Mouse (Mus musculus): ENCODE results near the gene Gse1. TPM values are rescaled to one million over a fixed set of nuclear protein-coding genes. Genes with fewer than 3 reads are reported as not detected.

Gse1 gene
- polyA plus RNA-seq, 1 experiment from 2014 or later = 17.8 TPM

DNA sequence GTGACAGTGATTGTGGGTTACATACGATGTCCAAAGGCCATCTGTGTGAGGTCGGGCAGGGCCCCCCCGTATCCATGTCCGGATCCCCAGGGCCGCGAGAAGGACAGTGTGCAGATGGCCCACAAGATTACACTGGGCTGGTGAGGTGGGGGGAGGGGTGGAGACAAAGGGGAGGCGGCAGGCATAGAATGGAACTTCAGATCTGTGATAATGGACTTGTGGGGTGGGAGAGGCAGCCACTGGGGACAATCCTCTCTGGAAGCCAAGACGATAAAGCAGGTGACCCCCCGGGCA is 107.8 kb downstream of the Gse1 start:
- peak; percentile 82 for DNase-seq (ENCODE audit: low spot score)
- peak overlapping the region; percentile 5; the same call in 1 of the 2 replicates for H3K4me2 ChIP-seq (replicated peaks; ENCODE audit: low read depth, low read length)
- 3% methylated on average over 9 of the region's 9 CpGs for WGBS
- peak overlapping the region; percentile 46; the same call in 1 of the 2 replicates for H3K9ac ChIP-seq (ENCODE audit: low read depth, low read length)
- H3K27me3 ChIP-seq (ENCODE audit: control insufficient read depth, insufficient read depth, low read length) = no peaks in the 10 kb centered on the region; the same call in 1 of the 2 replicates
- peak; percentile 76 for ATAC-seq (ENCODE audit: low FRiP score)
- H3K4me1 ChIP-seq (replicated peaks; ENCODE audit: control insufficient read depth, insufficient read depth, low read length) = peaks cover 27% of the 10 kb centered on the region
- no peaks in the 10 kb centered on the region for H3K36me3 ChIP-seq (ENCODE audit: control insufficient read depth, insufficient read depth, low read length)
- no peaks in the 10 kb centered on the region for H3K9me3 ChIP-seq (ENCODE audit: control insufficient read depth, low read length)
- H3K27ac ChIP-seq (ENCODE audit: low read depth, low read length) = peak overlapping the region; percentile 95
- no peak overlapping the region for H3K4me3 ChIP-seq (ENCODE audit: low read depth, low read length)

GRCm38 (mm10) chr8:120336909-120337555 is 108.8 kb downstream of the Gse1 start:
- no peak for ATAC-seq (ENCODE audit: low FRiP score)
- no peak overlapping the region for H3K4me2 ChIP-seq (replicated peaks; ENCODE audit: low read depth, low read length)
- no peak overlapping the region for H3K9ac ChIP-seq (ENCODE audit: low read depth, low read length)
- H3K36me3 ChIP-seq (ENCODE audit: control insufficient read depth, insufficient read depth, low read length) = no peaks in the 10 kb centered on the region
- no peaks in the 10 kb centered on the region; the same call in 1 of the 2 replicates for H3K27me3 ChIP-seq (ENCODE audit: control insufficient read depth, insufficient read depth, low read length)
- no peak for DNase-seq (ENCODE audit: low spot score)
- peaks cover 32% of the 10 kb centered on the region for H3K4me1 ChIP-seq (replicated peaks; ENCODE audit: control insufficient read depth, insufficient read depth, low read length)
- no peaks in the 10 kb centered on the region for H3K9me3 ChIP-seq (ENCODE audit: control insufficient read depth, low read length)
- no peak overlapping the region for H3K4me3 ChIP-seq (ENCODE audit: low read depth, low read length)
- WGBS = 40% methylated on average over 5 of the region's 5 CpGs
- H3K27ac ChIP-seq (ENCODE audit: low read depth, low read length) = peak overlapping the region; percentile 95

GRCm38 (mm10) chr8:120337627-120338026 is 109.4 kb downstream of the Gse1 start:
- DNase-seq (ENCODE audit: low spot score) = no peak
- 22% methylated on average over 5 of the region's 5 CpGs for WGBS
- 0 out of 2 replicates have a peak overlapping the region, but pooled peaks have one; percentile 5 for H3K27ac ChIP-seq (ENCODE audit: low read depth, low read length)
- H3K4me3 ChIP-seq (ENCODE audit: low read depth, low read length) = no peak overlapping the region
- no peak overlapping the region for H3K4me2 ChIP-seq (replicated peaks; ENCODE audit: low read depth, low read length)
- H3K36me3 ChIP-seq (ENCODE audit: control insufficient read depth, insufficient read depth, low read length) = no peaks in the 10 kb centered on the region
- H3K27me3 ChIP-seq (ENCODE audit: control insufficient read depth, insufficient read depth, low read length) = no peaks in the 10 kb centered on the region
- no peak for ATAC-seq (ENCODE audit: low FRiP score)
- H3K4me1 ChIP-seq (replicated peaks; ENCODE audit: control insufficient read depth, insufficient read depth, low read length) = peaks cover 32% of the 10 kb centered on the region
- no peak overlapping the region for H3K9ac ChIP-seq (ENCODE audit: low read depth, low read length)
- no peaks in the 10 kb centered on the region for H3K9me3 ChIP-seq (ENCODE audit: control insufficient read depth, low read length)

- Histone ChIP-seq H3K27me3 (ENCODE audit: control insufficient read depth, insufficient read depth, low read length) (no peaks in the 10 kb centered on the region), H3K9ac (ENCODE audit: low read depth, low read length) (no peak overlapping the region), H3K27ac (ENCODE audit: low read depth, low read length) (no peak overlapping the region), H3K36me3 (ENCODE audit: control insufficient read depth, insufficient read depth, low read length) (no peaks in the 10 kb centered on the region), H3K4me3 (ENCODE audit: low read depth, low read length) (no peak overlapping the region), H3K4me1 (replicated peaks; ENCODE audit: control insufficient read depth, insufficient read depth, low read length) (peaks cover 32% of the 10 kb centered on the region), H3K9me3 (ENCODE audit: control insufficient read depth, low read length) (no peaks in the 10 kb centered on the region), H3K4me2 (replicated peaks; ENCODE audit: low read depth, low read length) (no peak overlapping the region)
- DNase-seq (ENCODE audit: low spot score) = no peak
- 94% methylated on average over 7 of the region's 7 CpGs for WGBS
- ATAC-seq (ENCODE audit: low FRiP score) = no peak
These were observed 110.4 kb downstream of the Gse1 start for GRCm38 (mm10) chr8:120338678-120339077.

- DNase-seq (ENCODE audit: low spot score) (no peak), ATAC-seq (ENCODE audit: low FRiP score) (no peak)
- Histone ChIP-seq H3K36me3 (ENCODE audit: control insufficient read depth, insufficient read depth, low read length) (no peaks in the 10 kb centered on the region), H3K9me3 (ENCODE audit: control insufficient read depth, low read length) (no peaks in the 10 kb centered on the region), H3K4me3 (ENCODE audit: low read depth, low read length) (no peak overlapping the region), H3K27me3 (ENCODE audit: control insufficient read depth, insufficient read depth, low read length) (no peaks in the 10 kb centered on the region), H3K27ac (ENCODE audit: low read depth, low read length) (0 out of 2 replicates have a peak overlapping the region, but pooled peaks have one; percentile 30), H3K4me2 (replicated peaks; ENCODE audit: low read depth, low read length) (no peak overlapping the region), H3K9ac (ENCODE audit: low read depth, low read length) (no peak overlapping the region), H3K4me1 (replicated peaks; ENCODE audit: control insufficient read depth, insufficient read depth, low read length) (peaks cover 32% of the 10 kb centered on the region)
- WGBS = 56% methylated on average over 7 of the region's 8 CpGs
These were observed 111.5 kb downstream of the Gse1 start for GRCm38 (mm10) chr8:120339743-120340142.

- no peaks in the 10 kb centered on the region for H3K27me3 ChIP-seq (ENCODE audit: control insufficient read depth, insufficient read depth, low read length)
- 53% methylated on average over 10 of the region's 10 CpGs for WGBS
- peaks cover 24% of the 10 kb centered on the region for H3K4me1 ChIP-seq (replicated peaks; ENCODE audit: control insufficient read depth, insufficient read depth, low read length)
- H3K27ac ChIP-seq (ENCODE audit: low read depth, low read length) = peak overlapping the region; percentile 42; the same call in 1 of the 2 replicates
- no peaks in the 10 kb centered on the region for H3K36me3 ChIP-seq (ENCODE audit: control insufficient read depth, insufficient read depth, low read length)
- H3K4me3 ChIP-seq (ENCODE audit: low read depth, low read length) = no peak overlapping the region
- ATAC-seq (ENCODE audit: low FRiP score) (no peak), DNase-seq (ENCODE audit: low spot score) (no peak)
- H3K9me3 ChIP-seq (ENCODE audit: control insufficient read depth, low read length) = no peaks in the 10 kb centered on the region
- H3K4me2 ChIP-seq (replicated peaks; ENCODE audit: low read depth, low read length) = no peak overlapping the region
- no peak overlapping the region for H3K9ac ChIP-seq (ENCODE audit: low read depth, low read length)
These were observed 112.9 kb downstream of the Gse1 start for GRCm38 (mm10) chr8:120341124-120341523.

DNA sequence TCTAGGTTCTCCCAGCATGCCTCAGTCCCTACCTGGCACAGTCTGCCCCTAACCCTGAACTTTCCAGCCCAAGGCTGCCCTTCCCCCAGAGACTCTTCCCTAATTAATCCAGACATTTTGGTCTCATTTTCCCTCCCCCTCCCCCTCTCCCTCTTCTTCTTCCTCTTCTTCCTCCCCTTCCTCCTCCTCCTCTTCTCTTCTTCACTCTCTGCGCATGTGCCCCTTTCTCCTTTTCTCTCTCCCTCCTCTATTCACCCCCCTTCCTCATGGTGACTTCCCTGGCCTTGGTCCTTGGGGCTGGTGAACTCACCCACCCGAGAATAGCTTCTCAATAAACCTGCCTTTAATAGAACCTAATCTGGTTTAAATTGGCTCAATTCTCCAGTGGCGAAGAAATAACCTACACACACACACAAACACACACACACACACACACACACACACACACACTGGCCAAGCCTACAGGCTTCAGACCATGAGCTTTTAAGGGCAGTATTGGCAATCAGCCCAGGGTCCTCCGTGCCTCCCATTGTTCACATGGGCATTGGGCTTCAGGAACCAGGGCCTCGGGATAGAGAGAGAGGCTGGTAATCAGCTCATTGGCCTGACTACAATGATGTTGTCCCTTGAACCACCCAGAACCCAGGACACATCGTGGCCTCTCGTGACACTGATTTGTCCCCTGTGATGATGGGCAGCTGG is 114.7 kb downstream of the Gse1 start:
- no peak for DNase-seq (ENCODE audit: low spot score)
- Histone ChIP-seq H3K4me3 (ENCODE audit: low read depth, low read length) (no peak overlapping the region), H3K27me3 (ENCODE audit: control insufficient read depth, insufficient read depth, low read length) (no peaks in the 10 kb centered on the region)

GRCm38 (mm10) chr8:120343582-120343981 is 115.3 kb downstream of the Gse1 start:
- H3K4me2 ChIP-seq (replicated peaks; ENCODE audit: low read depth, low read length) = no peak overlapping the region
- no peak for ATAC-seq (ENCODE audit: low FRiP score)
- H3K4me1 ChIP-seq (replicated peaks; ENCODE audit: control insufficient read depth, insufficient read depth, low read length) = peaks cover 28% of the 10 kb centered on the region
- DNase-seq (ENCODE audit: low spot score) = no peak
- no peaks in the 10 kb centered on the region for H3K27me3 ChIP-seq (ENCODE audit: control insufficient read depth, insufficient read depth, low read length)
- H3K4me3 ChIP-seq (ENCODE audit: low read depth, low read length) = no peak overlapping the region
- H3K9ac ChIP-seq (ENCODE audit: low read depth, low read length) = no peak overlapping the region
- H3K9me3 ChIP-seq (ENCODE audit: control insufficient read depth, low read length) = no peaks in the 10 kb centered on the region
- no peaks in the 10 kb centered on the region for H3K36me3 ChIP-seq (ENCODE audit: control insufficient read depth, insufficient read depth, low read length)
- WGBS = 66% methylated on average over 12 of the region's 12 CpGs
- H3K27ac ChIP-seq (ENCODE audit: low read depth, low read length) = peak overlapping the region; percentile 71

More for the DNA sequence above, 114.7 kb downstream of the Gse1 start:
- Histone ChIP-seq H3K36me3 (ENCODE audit: control insufficient read depth, insufficient read depth, low read length) (no peaks in the 10 kb centered on the region), H3K4me2 (replicated peaks; ENCODE audit: low read depth, low read length) (no peak overlapping the region), H3K9ac (ENCODE audit: low read depth, low read length) (no peak overlapping the region), H3K27ac (ENCODE audit: low read depth, low read length) (peak overlapping the region; percentile 71), H3K4me1 (replicated peaks; ENCODE audit: control insufficient read depth, insufficient read depth, low read length) (peaks cover 25% of the 10 kb centered on the region), H3K9me3 (ENCODE audit: control insufficient read depth, low read length) (no peaks in the 10 kb centered on the region)
- WGBS = 75% methylated on average over 7 of the region's 7 CpGs
- no peak for ATAC-seq (ENCODE audit: low FRiP score)

DNA sequence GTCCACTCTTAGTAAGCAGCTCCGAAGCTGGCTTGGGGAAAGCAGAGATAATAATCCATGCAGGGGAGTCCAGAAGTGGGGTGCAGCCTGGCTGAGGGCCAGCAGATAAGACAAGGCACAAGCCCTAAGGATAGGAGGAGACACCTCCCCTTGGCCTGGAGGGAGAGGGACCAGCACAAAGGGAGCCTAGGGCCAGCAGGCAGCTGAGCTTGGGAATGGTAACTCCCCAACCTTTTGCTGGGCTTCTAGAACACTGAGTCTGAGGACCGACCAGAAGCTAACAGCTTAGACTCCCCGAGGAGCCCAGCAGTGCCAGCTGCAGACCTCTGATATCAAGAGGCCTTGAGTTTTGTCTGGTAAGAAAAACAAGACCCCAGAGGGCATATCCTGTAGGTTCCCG is 115.9 kb downstream of the Gse1 start:
- H3K9me3 ChIP-seq (ENCODE audit: control insufficient read depth, low read length) = no peaks in the 10 kb centered on the region
- H3K27me3 ChIP-seq (ENCODE audit: control insufficient read depth, insufficient read depth, low read length) = no peaks in the 10 kb centered on the region
- peaks cover 28% of the 10 kb centered on the region for H3K4me1 ChIP-seq (replicated peaks; ENCODE audit: control insufficient read depth, insufficient read depth, low read length)
- H3K4me2 ChIP-seq (replicated peaks; ENCODE audit: low read depth, low read length) = no peak overlapping the region
- no peaks in the 10 kb centered on the region for H3K36me3 ChIP-seq (ENCODE audit: control insufficient read depth, insufficient read depth, low read length)
- ATAC-seq (ENCODE audit: low FRiP score) (no peak), DNase-seq (ENCODE audit: low spot score) (no peak)
- H3K9ac ChIP-seq (ENCODE audit: low read depth, low read length) = no peak overlapping the region
- 33% methylated on average over 4 of the region's 4 CpGs for WGBS
- no peak overlapping the region for H3K4me3 ChIP-seq (ENCODE audit: low read depth, low read length)
- H3K27ac ChIP-seq (ENCODE audit: low read depth, low read length) = peak overlapping the region; percentile 71; the same call in 1 of the 2 replicates

Data from hindbrain, embryonic 11.5 days (tissue).